Mouse (Mus musculus): ENCODE measurements around the gene Fbxw5. TPM values are rescaled to one million over a fixed set of nuclear protein-coding genes. Genes with fewer than 3 reads are reported as not detected.

Gene Fbxw5
- polyA plus RNA-seq, 1 experiment: not detected

DNA sequence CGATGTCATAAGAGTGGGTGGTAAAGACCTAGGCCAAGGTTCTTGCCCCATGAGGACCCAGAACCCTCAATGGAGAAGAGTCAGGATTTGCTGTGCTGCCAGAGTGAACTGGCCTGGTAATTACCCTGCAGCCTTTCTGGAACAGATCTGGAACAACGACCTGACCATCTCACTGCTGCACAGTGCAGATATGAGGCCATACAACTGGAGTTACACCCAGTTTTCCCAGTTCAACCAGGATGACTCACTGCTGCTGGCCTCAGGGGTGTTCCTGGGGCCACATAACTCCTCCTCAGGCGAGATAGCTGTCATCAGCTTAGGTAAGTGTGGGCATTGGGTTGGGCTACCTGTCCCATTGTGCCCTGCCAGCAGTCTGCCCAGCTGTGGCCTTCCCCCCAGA, 2.2 kb downstream of the Fbxw5 start:
- 88% methylated on average over 3 of the region's 3 CpGs for WGBS

DNA sequence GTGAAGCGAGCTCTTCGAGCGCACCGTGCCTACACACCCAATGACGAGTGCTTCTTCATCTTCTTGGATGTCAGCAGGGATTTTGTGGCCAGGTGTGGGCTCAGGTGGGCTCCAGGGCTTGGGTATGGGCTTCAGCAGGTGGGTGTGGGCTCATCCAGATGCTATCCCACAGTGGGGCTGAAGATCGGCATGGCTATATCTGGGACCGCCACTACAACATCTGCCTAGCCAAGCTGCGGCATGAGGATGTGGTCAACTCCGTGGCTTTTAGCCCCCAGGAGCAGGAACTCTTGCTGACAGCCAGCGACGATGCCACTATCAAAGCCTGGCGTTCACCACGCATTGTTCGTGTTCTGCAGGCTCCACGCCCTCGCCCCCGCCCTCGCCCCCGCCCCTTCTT, 4.0 kb downstream of the Fbxw5 start:
- WGBS: 91% methylated on average over 19 of the region's 19 CpGs
- Histone ChIP-seq H3K4me1 (ENCODE audit: control insufficient read depth, insufficient read depth, low read length) (peaks cover 17% of the 10 kb centered on the region), H3K27ac (ENCODE audit: insufficient read depth, low read depth, low read length) (no peak overlapping the region), H3K4me3 (ENCODE audit: insufficient read depth, low read depth, low read length) (no peak overlapping the region)
- TF ChIP-seq POLR2A (IDR thresholded peaks at IDR 0.05; ENCODE audit: insufficient read depth, low read depth, low read length) (no peak), CTCF (IDR thresholded peaks at IDR 0.05; ENCODE audit: insufficient read depth, low read depth, low read length) (no peak)

More for the DNA sequence above, 2.2 kb downstream of the Fbxw5 start:
- H3K27ac ChIP-seq (ENCODE audit: insufficient read depth, low read depth, low read length): no peak overlapping the region
- no peak for TF ChIP-seq CTCF (IDR thresholded peaks at IDR 0.05; ENCODE audit: insufficient read depth, low read depth, low read length)
- no peak for TF ChIP-seq POLR2A (IDR thresholded peaks at IDR 0.05; ENCODE audit: insufficient read depth, low read depth, low read length)
- no peak overlapping the region for H3K4me3 ChIP-seq (ENCODE audit: insufficient read depth, low read depth, low read length)
- H3K4me1 ChIP-seq (ENCODE audit: control insufficient read depth, insufficient read depth, low read length): peaks cover 17% of the 10 kb centered on the region

DNA sequence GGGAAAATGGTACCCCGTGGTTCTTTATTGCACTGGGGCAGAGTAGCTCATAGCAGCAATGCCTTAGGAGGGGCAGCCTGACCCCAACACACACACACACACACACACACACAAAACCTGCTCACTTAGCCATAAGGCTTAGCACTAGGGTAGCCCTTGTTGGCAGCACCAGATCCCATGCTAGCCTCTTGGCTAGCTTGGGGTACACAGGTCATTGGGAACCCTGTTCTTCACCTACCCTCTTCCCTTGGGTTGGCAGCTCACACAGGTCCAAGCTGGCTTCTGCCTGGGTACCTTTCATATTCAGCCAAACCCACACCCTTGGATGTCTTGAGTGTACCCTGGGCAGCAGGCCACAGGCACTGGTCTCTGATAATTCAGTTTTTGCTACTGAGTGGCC, 4.5 kb downstream of the Fbxw5 start:
- TF ChIP-seq CTCF (IDR thresholded peaks at IDR 0.05; ENCODE audit: insufficient read depth, low read depth, low read length): no peak
- TF ChIP-seq POLR2A (IDR thresholded peaks at IDR 0.05; ENCODE audit: insufficient read depth, low read depth, low read length): no peak
- H3K4me1 ChIP-seq (ENCODE audit: control insufficient read depth, insufficient read depth, low read length): peaks cover 17% of the 10 kb centered on the region
- WGBS: 75% methylated on average over 1 of the region's 1 CpGs
- H3K27ac ChIP-seq (ENCODE audit: insufficient read depth, low read depth, low read length): no peak overlapping the region
- H3K4me3 ChIP-seq (ENCODE audit: insufficient read depth, low read depth, low read length): no peak overlapping the region

DNA sequence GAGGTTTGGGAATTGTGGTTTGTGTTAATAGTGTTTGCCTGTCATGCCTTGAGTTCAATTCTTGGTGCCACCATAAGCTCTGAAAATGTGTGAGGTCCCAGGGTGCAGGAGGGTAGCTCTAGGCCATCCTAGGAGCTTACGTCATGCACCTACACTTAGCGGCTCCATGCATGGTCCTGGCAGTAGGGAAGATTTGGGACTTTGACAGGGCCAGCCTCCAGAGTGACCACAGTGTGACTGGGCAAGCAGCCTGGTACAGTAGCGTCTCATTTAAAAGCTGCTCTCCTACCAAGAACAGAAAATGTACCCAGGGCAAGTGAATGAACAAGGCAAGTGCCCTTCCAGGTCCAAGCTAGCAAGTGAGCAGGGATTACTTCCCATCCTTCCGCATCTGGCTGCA, 5.3 kb downstream of the Fbxw5 start:
- Histone ChIP-seq H3K4me3 (ENCODE audit: insufficient read depth, low read depth, low read length) (no peak overlapping the region), H3K4me1 (ENCODE audit: control insufficient read depth, insufficient read depth, low read length) (peaks cover 15% of the 10 kb centered on the region), H3K27ac (ENCODE audit: insufficient read depth, low read depth, low read length) (no peak overlapping the region)
- WGBS: 86% methylated on average over 4 of the region's 4 CpGs
- TF ChIP-seq POLR2A (IDR thresholded peaks at IDR 0.05; ENCODE audit: insufficient read depth, low read depth, low read length) (no peak), CTCF (IDR thresholded peaks at IDR 0.05; ENCODE audit: insufficient read depth, low read depth, low read length) (no peak)

DNA sequence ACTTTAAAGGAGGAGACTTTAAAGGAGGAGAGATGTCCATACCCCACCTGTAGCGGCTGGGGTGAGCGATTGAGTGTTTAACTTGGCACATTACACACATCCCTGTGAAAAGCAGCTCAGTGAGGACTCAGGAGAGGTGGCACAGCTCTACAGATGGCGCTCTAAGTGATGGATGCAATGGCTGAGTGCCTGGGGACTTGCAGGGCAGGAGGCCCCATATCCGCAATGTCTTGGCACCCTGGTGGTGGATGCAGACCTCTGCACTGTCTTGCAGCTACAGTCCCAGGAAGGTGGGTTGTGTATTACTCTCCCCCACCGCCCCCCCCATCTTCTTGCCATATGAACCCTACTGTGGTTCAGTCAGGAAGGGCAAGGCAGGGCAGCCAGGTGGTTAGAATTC, 6.4 kb downstream of the Fbxw5 start:
- TF ChIP-seq CTCF (IDR thresholded peaks at IDR 0.05; ENCODE audit: insufficient read depth, low read depth, low read length) (no peak), POLR2A (IDR thresholded peaks at IDR 0.05; ENCODE audit: insufficient read depth, low read depth, low read length) (no peak)
- WGBS: 38% methylated on average over 5 of the region's 5 CpGs

DNA sequence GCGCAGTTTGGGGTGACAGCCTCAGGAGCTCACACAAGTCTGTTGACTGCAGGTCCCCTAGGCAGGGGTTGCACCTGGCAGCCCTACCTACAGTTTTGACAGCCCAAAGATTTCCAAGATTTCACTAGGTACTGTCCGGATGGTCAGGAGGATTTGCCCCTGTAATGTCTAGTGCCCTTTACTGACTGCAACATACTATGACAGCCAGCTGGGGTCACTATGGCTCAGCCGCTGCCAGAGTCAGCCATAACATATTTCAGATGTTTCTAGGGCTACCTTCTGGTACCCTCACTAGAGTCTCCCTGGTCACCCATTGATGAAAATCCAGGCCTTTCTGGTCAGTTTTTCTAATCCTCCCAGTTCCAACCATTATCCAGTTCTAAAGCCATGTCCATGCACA, 9.4 kb downstream of the Fbxw5 start:
- no peak for TF ChIP-seq CTCF (IDR thresholded peaks at IDR 0.05; ENCODE audit: insufficient read depth, low read depth, low read length)
- no peak overlapping the region for H3K27ac ChIP-seq (ENCODE audit: insufficient read depth, low read depth, low read length)
- H3K4me1 ChIP-seq (ENCODE audit: control insufficient read depth, insufficient read depth, low read length): no peaks in the 10 kb centered on the region
- H3K4me3 ChIP-seq (ENCODE audit: insufficient read depth, low read depth, low read length): no peak overlapping the region
- WGBS: 79% methylated on average over 3 of the region's 3 CpGs

More for the DNA sequence above, 6.4 kb downstream of the Fbxw5 start:
- H3K4me3 ChIP-seq (ENCODE audit: insufficient read depth, low read depth, low read length): no peak overlapping the region
- H3K27ac ChIP-seq (ENCODE audit: insufficient read depth, low read depth, low read length): no peak overlapping the region
- peaks cover 8% of the 10 kb centered on the region for H3K4me1 ChIP-seq (ENCODE audit: control insufficient read depth, insufficient read depth, low read length)

DNA sequence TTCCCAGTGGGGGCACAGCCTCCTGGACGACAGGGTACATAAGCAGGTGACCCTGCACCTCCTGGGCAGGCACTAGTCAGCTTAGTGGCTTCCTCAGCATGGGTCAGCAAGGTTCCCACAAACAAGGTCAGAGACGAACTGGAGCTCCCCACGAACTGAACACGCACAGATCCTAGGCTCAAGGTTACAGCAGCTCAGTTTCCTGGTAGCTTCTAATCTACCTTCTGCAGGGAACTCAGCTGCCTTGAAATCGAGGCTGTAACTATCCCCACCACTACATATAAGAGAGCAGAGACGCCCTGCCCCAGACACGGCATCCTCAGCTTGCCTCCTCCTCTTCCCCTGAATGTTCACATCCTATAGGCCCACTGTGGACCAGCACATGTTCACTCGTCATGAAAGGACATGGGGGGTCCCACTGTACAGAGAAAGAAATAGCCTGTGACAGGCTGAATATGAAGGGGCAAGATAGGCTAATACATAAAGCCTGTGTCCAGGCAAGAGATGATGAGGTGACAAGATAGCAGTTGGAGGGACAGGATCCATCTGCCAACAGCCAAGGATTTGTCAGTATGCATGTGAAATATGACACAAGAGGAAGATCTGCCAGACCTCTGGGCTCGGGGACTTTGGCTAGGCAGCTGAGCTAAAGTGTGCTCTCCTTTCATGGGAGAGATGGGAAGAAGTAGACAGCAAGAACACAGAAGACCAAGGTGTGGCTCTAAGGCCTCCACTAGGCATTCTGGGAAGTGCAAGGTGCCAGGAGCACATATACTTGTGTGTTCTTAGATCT, 26.2 kb downstream of the Fbxw5 start:
- 90% methylated on average over 9 of the region's 9 CpGs for WGBS
- Histone ChIP-seq H3K4me3 (ENCODE audit: insufficient read depth, low read depth, low read length) (no peak overlapping the region), H3K27ac (ENCODE audit: insufficient read depth, low read depth, low read length) (no peak overlapping the region), H3K4me1 (ENCODE audit: control insufficient read depth, insufficient read depth, low read length) (no peaks in the 10 kb centered on the region)
- TF ChIP-seq POLR2A (IDR thresholded peaks at IDR 0.05; ENCODE audit: insufficient read depth, low read depth, low read length): no peak
- no peak for TF ChIP-seq CTCF (IDR thresholded peaks at IDR 0.05; ENCODE audit: insufficient read depth, low read depth, low read length)

DNA sequence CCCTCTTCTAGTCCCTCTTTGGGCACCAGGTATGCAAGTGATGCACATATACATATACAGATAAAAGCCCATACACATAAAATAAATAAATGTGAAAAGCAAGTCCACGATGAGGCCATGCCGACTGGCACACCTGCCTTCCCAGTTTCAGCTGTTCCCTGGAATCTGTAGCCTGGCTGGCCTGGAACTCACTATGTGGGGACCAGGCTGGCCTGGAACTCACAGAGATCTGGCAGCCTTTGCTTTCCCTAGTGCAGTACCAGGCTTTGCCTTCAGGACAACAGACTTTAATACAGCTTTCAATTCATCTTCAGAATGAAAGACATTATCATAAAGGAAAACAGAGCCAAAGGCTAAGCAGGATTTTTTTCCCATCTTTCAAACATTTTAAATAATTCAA, 33.2 kb downstream of the Fbxw5 start:
- peaks cover 5% of the 10 kb centered on the region; the same call in 1 of the 2 replicates for H3K4me1 ChIP-seq (ENCODE audit: control insufficient read depth, insufficient read depth, low read length)
- no peak overlapping the region for H3K27ac ChIP-seq (ENCODE audit: insufficient read depth, low read depth, low read length)
- TF ChIP-seq CTCF (IDR thresholded peaks at IDR 0.05; ENCODE audit: insufficient read depth, low read depth, low read length) (no peak), POLR2A (IDR thresholded peaks at IDR 0.05; ENCODE audit: insufficient read depth, low read depth, low read length) (no peak)
- WGBS: 80% methylated on average over 2 of the region's 2 CpGs
- no peak overlapping the region for H3K4me3 ChIP-seq (ENCODE audit: insufficient read depth, low read depth, low read length)

DNA sequence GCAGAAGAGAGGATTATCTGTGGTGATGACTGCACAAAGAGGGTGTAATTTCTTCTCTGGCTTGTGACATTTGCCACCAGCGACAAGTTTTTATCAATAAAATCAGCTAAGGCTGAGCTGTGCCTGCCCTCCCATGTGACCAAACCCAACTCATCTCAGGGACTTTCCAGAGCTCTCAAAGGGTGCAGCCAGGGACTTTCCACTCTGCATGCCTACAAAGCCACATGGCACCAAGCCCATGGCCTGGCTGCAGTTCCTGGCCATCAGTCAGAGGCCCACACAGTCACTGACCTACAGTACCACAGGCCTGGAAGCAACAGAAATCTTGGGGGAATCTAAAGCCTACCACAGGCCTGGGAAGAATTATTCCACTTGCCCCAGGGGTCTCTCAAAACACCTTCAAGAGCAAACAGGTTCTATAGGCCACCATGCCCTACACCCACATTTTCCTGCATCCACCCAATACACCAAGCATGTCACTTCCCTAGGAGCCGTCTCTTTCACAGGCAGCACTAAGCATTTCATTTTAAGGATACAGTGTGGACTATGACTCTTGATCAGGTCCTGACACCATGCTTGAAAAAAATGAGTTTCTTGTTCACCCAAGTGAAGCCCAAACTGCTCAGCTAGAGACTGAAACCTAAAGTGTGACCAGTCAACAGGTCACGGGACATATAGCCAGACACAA, 33.8 kb downstream of the Fbxw5 start:
- 62% methylated on average over 3 of the region's 3 CpGs for WGBS
- TF ChIP-seq POLR2A (IDR thresholded peaks at IDR 0.05; ENCODE audit: insufficient read depth, low read depth, low read length) (no peak), CTCF (IDR thresholded peaks at IDR 0.05; ENCODE audit: insufficient read depth, low read depth, low read length) (no peak)
- H3K4me1 ChIP-seq (ENCODE audit: control insufficient read depth, insufficient read depth, low read length): peaks cover 5% of the 10 kb centered on the region; the same call in 1 of the 2 replicates
- H3K4me3 ChIP-seq (ENCODE audit: insufficient read depth, low read depth, low read length): no peak overlapping the region
- no peak overlapping the region for H3K27ac ChIP-seq (ENCODE audit: insufficient read depth, low read depth, low read length)

Data from olfactory bulb, adult 2 months (tissue).